Mouse (Mus musculus): ENCODE data around the gene Catsperd. TPM values are rescaled to one million over a fixed set of nuclear protein-coding genes. Genes with fewer than 3 reads are reported as not detected.
"Not testable (repeated sequence)": the region's sequence is repeated elsewhere in the genome, so short reads cannot be mapped to it uniquely, and the experiment has no call there.

Gene Catsperd
- total RNA-seq (2022) = 1 to 10 TPM; 3.2 to 4.5 (median 3.4) TPM

GRCm38 (mm10) chr17:56627530-56628277 lies at the start of gene Catsperd:
Gene Catsperd, plus strand, starts transcription at chr17:56628143.
- DNase-seq = no peak

DNA sequence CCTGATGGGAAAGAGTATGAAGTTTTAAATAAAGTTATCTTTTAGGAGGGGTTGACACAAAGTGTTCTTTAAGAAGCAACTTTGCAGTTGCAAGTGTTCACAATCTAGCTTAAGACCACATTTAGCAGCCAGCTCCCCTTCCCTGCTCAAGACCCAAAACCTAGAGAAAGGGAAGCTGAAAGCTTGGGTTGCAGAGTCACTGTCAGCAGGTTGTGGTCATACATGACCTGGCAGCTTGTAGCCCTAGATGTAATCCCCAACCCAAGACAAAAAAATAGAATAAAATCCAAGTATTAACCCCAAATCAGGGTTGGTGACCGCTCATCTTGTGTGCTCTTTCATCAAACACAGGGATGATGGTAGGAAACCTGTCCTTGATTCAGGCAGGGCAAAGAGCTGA lies 44.9 kb upstream of the Catsperd start:
- DNase-seq = no peak

DNA sequence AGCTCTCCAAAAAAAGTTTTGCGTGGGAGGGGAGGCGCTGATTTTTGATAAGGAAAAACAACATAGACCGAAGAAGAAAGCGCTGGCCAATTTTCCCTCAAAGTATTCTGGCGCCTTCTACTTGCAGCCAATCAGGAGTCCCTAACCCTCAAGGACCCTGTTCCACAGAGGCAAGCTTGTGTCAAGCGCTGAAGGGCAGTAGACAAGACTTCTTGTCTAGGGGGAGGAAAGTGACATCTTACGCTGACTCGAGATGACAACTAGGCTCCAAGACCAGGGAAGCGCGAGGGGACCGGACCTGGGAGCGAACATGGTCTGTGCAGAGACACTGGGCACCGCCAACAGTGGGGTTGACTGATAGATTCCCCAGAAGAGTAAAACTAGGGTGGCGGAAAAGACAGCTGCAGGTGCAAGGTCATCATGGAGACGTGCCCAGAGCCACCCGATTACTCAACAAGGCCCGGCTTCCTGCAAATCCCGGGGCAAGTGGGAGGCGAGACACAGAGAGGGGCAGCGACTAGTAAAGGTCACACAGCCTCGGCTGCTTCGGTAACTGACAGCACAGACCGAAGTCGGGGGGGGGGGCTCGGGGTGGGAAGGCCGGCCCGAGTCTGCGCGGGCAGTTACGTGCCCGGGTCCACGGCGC lies 44.2 kb upstream of the Catsperd start:
- peak; percentile 62 for DNase-seq

GRCm38 (mm10) chr17:56584257-56585130 lies 43.4 kb upstream of the Catsperd start, which contains the start of the genes Safb2 and Safb:
Gene Safb2, minus strand, starts transcription at chr17:56584585.
Gene Safb, plus strand, starts transcription at chr17:56584825.
- peak; percentile 99 for DNase-seq

DNA sequence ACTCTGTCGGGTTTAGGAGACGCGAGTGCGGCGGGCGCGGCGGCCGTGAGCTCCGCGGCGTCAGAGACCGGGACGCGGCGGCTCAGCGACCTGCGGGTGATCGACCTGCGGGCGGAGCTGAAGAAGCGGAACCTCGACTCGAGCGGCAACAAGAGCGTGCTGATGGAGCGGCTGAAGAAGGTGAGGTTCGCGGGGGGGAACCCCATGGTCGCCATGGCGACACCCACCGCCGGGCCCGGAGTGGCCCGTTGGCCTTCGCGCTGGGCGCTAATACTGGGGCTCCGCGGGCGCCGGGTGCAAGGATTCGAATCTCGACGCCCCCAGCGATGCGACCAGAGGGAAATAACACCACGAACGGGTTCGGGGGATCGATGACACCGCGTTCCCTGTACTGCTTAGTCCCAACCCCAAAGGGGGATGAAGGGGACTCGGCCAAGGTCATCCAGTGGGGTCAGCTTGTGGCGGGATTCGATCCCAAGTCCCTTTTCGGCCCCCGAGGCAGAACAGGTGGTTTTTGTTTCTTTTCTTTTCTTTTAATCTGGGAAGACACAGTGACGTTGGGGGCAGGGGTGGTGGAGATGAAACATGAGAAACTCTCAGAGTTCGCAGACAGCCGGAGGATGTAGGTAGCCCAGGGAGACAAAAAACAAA lies 42.6 kb upstream of the Catsperd start:
- DNase-seq = no peak

GRCm38 (mm10) chr17:56587773-56588172 lies 40.2 kb upstream of the Catsperd start:
- DNase-seq = no peak

GRCm38 (mm10) chr17:56588921-56589320 lies 39.0 kb upstream of the Catsperd start:
- DNase-seq = no peak

DNA sequence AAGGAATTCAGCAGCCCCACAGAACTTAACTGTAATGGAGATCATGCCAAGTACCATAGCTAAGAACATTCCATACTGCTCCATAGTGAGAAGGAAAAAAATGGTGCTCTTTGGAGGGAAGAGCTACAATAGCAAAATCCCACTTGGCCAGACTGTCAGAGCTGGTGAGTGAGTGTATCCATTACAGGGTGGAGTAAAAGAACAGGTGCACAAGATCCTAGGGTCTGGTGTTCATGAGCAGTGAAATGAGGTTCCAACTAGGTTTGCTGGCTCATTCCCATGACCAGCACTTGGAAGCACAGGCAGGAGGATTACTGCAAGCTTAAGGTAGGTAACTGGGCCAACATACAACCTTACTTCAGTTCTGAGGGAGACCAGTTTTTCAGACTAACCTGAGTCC lies 35.4 kb upstream of the Catsperd start:
- DNase-seq = no peak

DNA sequence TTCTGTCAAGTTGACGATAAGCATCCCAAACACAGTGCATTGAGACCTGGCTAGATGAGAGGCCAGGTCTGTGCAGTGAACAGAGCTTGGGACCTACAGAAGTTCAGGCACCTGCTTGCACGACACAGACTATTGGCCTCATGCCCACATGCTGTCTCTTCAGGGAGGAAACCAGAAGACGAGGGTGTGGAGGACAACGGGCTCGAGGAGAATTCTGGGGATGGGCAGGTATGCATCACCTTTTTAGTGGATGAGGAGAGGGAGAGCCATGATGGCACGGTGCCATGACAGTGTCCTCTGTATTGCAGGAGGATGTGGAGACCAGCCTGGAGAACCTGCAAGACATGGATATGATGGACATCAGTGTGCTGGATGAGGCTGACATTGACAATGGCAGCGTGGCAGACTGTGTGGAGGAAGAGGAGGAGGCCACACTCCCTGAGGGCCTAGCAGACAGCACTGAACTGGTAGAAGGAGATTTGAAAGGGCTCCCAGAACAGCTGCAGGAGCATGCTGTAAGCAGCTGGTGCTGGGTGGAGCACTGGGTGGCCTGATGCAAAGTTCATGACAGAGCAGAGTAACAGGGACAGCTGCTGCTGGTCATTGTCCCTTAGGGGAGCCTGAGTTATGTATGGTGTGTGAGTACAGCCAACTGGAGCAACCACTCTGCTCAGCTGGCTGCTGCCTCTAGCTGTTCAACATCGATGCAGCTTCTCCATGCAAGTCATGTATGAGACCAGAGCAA lies 34.2 kb upstream of the Catsperd start:
- DNase-seq = no peak

GRCm38 (mm10) chr17:56603186-56604069 lies 24.5 kb upstream of the Catsperd start:
- no peak for DNase-seq

DNA sequence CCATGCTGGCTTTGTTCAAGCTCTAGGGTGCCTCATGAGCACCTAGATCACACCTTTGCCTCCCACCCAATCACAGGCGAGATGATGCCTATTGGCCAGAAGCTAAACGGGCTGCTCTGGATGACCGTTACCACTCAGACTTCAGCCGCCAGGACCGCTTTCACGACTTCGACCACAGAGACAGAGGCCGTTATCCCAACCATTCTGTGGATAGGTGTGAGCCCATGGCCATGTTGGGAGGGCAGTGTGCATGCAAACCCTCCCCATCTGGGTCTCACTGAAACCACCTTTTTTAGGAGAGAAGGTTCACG lies 23.9 kb upstream of the Catsperd start:
- no peak for DNase-seq

- no peak for DNase-seq
Measured at GRCm38 (mm10) chr17:56604422-56604821, 23.5 kb upstream of the Catsperd start.

DNA sequence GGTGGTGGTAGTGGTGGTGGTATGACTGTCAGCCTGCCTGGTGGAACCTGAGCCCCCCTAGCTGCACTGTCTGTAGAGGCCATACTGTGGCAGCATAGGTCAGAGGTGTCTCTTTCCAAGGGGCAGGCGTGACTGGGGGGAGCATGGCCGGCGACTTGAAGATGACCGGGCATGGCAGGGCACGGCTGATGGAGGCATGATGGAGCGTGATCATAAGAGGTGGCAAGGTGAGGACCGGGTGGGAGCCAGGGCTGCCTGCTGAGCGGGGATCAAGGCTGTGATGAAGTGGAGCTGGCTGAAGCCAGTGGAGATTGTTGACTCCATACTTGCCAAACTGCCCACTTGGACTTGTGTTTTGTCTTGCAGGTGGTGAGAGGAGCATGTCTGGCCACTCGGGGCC lies 22.5 kb upstream of the Catsperd start:
- no peak for DNase-seq

DNA sequence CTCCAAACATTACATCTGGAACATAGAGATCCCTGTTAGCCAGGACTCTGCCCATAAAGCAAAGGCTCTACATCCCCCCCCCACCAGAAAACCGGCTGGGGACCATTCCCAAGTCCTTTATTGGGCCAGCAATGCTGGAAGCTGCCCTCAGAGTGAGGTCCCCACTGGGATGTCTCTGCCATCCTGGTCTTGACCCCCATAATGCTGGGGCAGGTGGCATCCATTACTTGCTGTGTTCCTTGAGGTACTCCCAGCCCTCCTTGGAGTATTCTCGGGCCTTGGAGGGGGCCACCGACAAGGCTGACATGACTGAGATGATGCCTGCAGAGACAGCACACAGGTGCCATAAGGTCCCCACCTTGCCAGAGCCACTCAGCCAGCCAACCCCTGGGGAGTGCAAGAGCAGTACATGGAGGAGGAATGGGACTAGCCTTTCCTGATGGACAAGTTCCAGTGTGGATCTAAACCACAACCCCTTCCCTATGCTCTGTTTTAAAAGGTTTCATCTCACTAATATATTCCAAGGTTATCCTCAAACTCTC lies 20.4 kb upstream of the Catsperd start:
- no peak for DNase-seq

DNA sequence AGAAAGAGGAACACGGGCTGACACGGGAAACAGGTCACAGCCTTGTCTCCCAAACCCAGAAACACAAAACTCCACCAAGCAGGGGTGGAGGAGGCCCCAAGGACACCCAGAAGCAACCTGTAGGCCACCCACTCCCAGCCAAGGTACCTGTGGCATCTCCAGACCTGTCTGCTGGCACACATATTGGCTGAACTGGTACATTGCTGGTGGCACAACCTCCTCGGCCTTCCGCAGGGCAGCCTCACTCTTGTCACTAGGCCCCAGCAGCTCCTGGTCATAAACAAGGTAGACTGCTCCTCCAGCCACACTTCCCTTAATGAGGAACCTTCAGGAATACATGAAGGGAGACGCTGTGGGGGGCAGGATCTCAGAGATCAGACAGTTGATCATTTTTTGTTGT lies 19.2 kb upstream of the Catsperd start:
- no peak for DNase-seq

DNA sequence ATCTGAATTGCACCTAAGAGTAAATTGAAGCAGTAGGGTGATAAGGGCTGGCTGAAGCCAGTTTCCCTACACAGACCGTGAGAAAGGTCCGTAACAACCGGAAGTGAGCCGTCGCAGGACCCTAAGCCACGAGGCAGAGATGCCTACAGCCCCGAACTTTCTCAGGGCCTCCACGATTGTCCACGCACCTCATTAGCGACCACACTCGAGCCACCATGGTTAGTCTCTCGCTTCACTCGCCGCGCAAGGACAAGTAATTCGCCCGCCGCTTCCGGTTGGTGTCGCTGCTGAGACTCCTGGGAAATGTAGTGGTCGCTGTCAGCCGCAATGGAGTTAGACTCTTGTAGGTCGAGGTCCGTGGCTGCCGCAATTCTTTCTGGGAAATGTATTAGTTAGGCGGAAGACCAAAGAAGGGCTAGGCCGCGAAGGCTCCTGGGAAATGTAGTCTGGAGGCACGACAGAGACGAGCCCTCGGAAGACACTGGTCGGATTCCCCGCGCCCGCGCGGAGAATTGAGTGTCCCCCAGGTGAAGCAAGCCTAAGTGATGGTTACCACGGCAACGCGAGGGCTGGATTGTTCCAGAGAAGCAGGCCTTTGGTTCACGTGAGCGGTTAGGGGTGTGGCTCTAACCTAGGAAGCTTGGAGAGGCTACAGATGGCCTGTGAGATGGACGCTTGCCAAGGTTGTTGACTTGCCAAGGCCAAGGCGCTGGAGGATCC lies 18.3 kb upstream of the Catsperd start, which contains the start of gene 2410015M20Rik:
Gene 2410015M20Rik (minus strand): TSS at position 320 of the 720 bp plus-strand sequence.
- peak; percentile 97 for DNase-seq

GRCm38 (mm10) chr17:56611323-56611722 lies 16.6 kb upstream of the Catsperd start:
- no peak for DNase-seq

GRCm38 (mm10) chr17:56611861-56612564 lies 15.9 kb upstream of the Catsperd start:
- no peak for DNase-seq

GRCm38 (mm10) chr17:56612565-56612939 lies 15.4 kb upstream of the Catsperd start:
- not testable (repeated sequence) for DNase-seq
